Mouse (Mus musculus) liver, embryonic 15.5 days (tissue): ENCODE results near the gene Ralgapb. TPM values are rescaled to one million over a fixed set of nuclear protein-coding genes. Genes with fewer than 3 reads are reported as not detected.

Experiments used
- polyA plus RNA-seq: library from polyadenylated mRNA; unstranded; fragments of >200 nt; fragmentation: Nextera tagmentation; extraction: Ambion mirVana; gene quantifications from 2 replicates; pipeline ENCODE4 v1.2.1, GENCODE M21; 2015

Ralgapb gene
- polyA plus RNA-seq, 1 experiment from 2014 or later = 5.0 TPM

Other genes with a start within 250 kb of the Ralgapb start
- 0.61 and 0.78 TPM in 2 replicates for gene D630003M21Rik, start 180.6 kb upstream of the Ralgapb start, polyA plus RNA-seq
- gene Bpi, start 151.8 kb upstream of the Ralgapb start, polyA plus RNA-seq = not detected in 2 replicates
- gene Lbp, start 103.4 kb upstream of the Ralgapb start, polyA plus RNA-seq = 50.6 and 56.8 TPM in 2 replicates
- 1.5 and 2.3 TPM in 2 replicates for gene Snhg11, start 34.2 kb upstream of the Ralgapb start, polyA plus RNA-seq
- not detected in 2 replicates for gene Adig, start 92.8 kb downstream of the Ralgapb start, polyA plus RNA-seq
- 0.09 TPM in 1 of 2 replicates, not detected in the other for gene Arhgap40, start 102.9 kb downstream of the Ralgapb start, polyA plus RNA-seq
- not detected in 2 replicates for gene Slc32a1, start 200.9 kb downstream of the Ralgapb start, polyA plus RNA-seq
- gene Actr5, start 215.0 kb downstream of the Ralgapb start, polyA plus RNA-seq = 5.1 and 5.3 TPM in 2 replicates